Mouse (Mus musculus) liver, embryonic 14.5 days (tissue): ENCODE results near the gene Calhm6.

Experiments
- CTCF ChIP-seq: IDR thresholded peaks from 2 replicates; pipeline ENCODE4 v1.5.1; 2016; ENCODE audit warnings: antibody characterized with exemption, low read depth, control low read depth
- EP300 ChIP-seq: IDR thresholded peaks from 2 replicates; pipeline ENCODE4 v1.6.1; 2016; ENCODE audit warnings: antibody characterized with exemption, low read depth

GRCm38 (mm10) chr10:34095964-34096363, 31.8 kb downstream of the Calhm6 start:
- TF ChIP-seq CTCF (no peak), EP300 (no peak)
